Mouse (Mus musculus) lung, embryonic 15.5 days (tissue): Measurements from ENCODE around the gene Caskin1. TPM values are rescaled to one million over a fixed set of nuclear protein-coding genes. Genes with fewer than 3 reads are reported as not detected.

Experiments
- ATAC-seq: fragments of 200-750 bp; cut with Nextera tagmentation; 2 replicates; pipeline ENCODE4 v1.8.0; 2017; ENCODE audit warnings: moderate number of reproducible peaks, borderline replicate concordance; ENCODE audit not compliant: low FRiP score, low TSS enrichment; ENCODE audit errors: extremely low read depth
- H3K27ac ChIP-seq: fragments of 300-500 bp; sonication (generic); 2 replicates; pipeline ENCODE4 v1.5.1; 2015; ENCODE audit warnings: moderate library complexity, mild to moderate bottlenecking, inconsistent platforms
- H3K27me3 ChIP-seq: fragments of 300-500 bp; sonication (generic); 2 replicates; pipeline ENCODE4 v1.6.1; 2015; ENCODE audit warnings: inconsistent platforms
- H3K36me3 ChIP-seq: fragments of 300-500 bp; sonication (generic); 2 replicates; pipeline ENCODE4 v1.6.1; 2015; ENCODE audit warnings: inconsistent platforms
- H3K4me1 ChIP-seq: fragments of 300-500 bp; sonication (generic); 2 replicates; pipeline ENCODE4 v1.6.1; 2015; ENCODE audit warnings: inconsistent platforms
- H3K4me2 ChIP-seq: fragments of 300-500 bp; sonication (generic); 2 replicates; pipeline ENCODE4 v1.6.1; 2015; ENCODE audit warnings: inconsistent platforms, mild to moderate bottlenecking, moderate library complexity
- H3K4me3 ChIP-seq: fragments of 300-500 bp; sonication (generic); 2 replicates; pipeline ENCODE4 v1.5.1; 2015; ENCODE audit warnings: mild to moderate bottlenecking, inconsistent platforms
- H3K9ac ChIP-seq: fragments of 300-500 bp; sonication (generic); 2 replicates; pipeline ENCODE4 v1.6.1; 2015; ENCODE audit warnings: inconsistent platforms
- H3K9me3 ChIP-seq: fragments of 300-500 bp; sonication (generic); 2 replicates; pipeline ENCODE4 v1.6.1; 2016; ENCODE audit warnings: inconsistent platforms
- WGBS: fragments of 180-500 bp; shearing (Covaris S2); methylation state at CpG from one replicate; pipeline ENCODE4 v1.1.7; 2015; 5-methylcytosine and 5-hydroxymethylcytosine counted together
- polyA plus RNA-seq: library from polyadenylated mRNA; unstranded; fragments of >200 nt; fragmentation: Nextera tagmentation; extraction: Ambion mirVana; gene quantifications from 2 replicates; pipeline ENCODE4 v1.2.1, GENCODE M21; 2015

Caskin1 gene
- polyA plus RNA-seq, 1 experiment from 2014 or later: 1.0 TPM

- no peaks in the 10 kb centered on the region for H3K27me3 ChIP-seq
- 0 out of 2 replicates have a peak overlapping the region, but pooled peaks have one; percentile 4 for H3K9ac ChIP-seq
- 0 out of 2 replicates have a peak, but pooled peaks have one; percentile 2 for ATAC-seq
- peak overlapping the region; percentile 41 for H3K4me2 ChIP-seq
- H3K4me1 ChIP-seq: peaks cover 4% of the 10 kb centered on the region; the same call in 1 of the 2 replicates
- 25% methylated on average over 36 of the region's 36 CpGs for whole genome bisulfite sequencing
- no peak overlapping the region for H3K4me3 ChIP-seq
- H3K27ac ChIP-seq: no peak overlapping the region
- H3K36me3 ChIP-seq: peaks cover 36% of the 10 kb centered on the region
- no peaks in the 10 kb centered on the region for H3K9me3 ChIP-seq
Observed at GRCm38 (mm10) chr17:24506332-24507070, 18.1 kb downstream of the Caskin1 start.

GRCm38 (mm10) chr17:24507129-24507664, 18.8 kb downstream of the Caskin1 start:
- H3K4me3 ChIP-seq: no peak overlapping the region
- H3K9ac ChIP-seq: no peak overlapping the region
- H3K4me1 ChIP-seq: peaks cover 4% of the 10 kb centered on the region; the same call in 1 of the 2 replicates
- 0 out of 2 replicates have a peak, but pooled peaks have one; percentile 4 for ATAC-seq
- WGBS: 47% methylated on average over 19 of the region's 19 CpGs
- H3K27ac ChIP-seq: no peak overlapping the region
- no peaks in the 10 kb centered on the region for H3K27me3 ChIP-seq
- H3K4me2 ChIP-seq: no peak overlapping the region
- peaks cover 43% of the 10 kb centered on the region for H3K36me3 ChIP-seq
- H3K9me3 ChIP-seq: no peaks in the 10 kb centered on the region

- H3K4me3 ChIP-seq: no peak overlapping the region
- H3K36me3 ChIP-seq: peaks cover 43% of the 10 kb centered on the region
- WGBS: 77% methylated on average over 12 of the region's 12 CpGs
- no peak overlapping the region for H3K27ac ChIP-seq
- no peak overlapping the region for H3K4me2 ChIP-seq
- H3K4me1 ChIP-seq: peaks cover 4% of the 10 kb centered on the region; the same call in 1 of the 2 replicates
- no peak overlapping the region for H3K9ac ChIP-seq
- no peaks in the 10 kb centered on the region for H3K9me3 ChIP-seq
- ATAC-seq: no peak
- no peaks in the 10 kb centered on the region for H3K27me3 ChIP-seq
Observed at GRCm38 (mm10) chr17:24507806-24508460, 19.5 kb downstream of the Caskin1 start.

- H3K4me3 ChIP-seq: peak overlapping the region; percentile 22
- no peak for ATAC-seq
Observed at GRCm38 (mm10) chr17:24513609-24514008, 25.2 kb downstream of the Caskin1 start.

GRCm38 (mm10) chr17:24514270-24515257, 26.2 kb downstream of the Caskin1 start:
- WGBS: 77% methylated on average over 24 of the region's 24 CpGs
- H3K4me1 ChIP-seq: no peaks in the 10 kb centered on the region
- H3K27ac ChIP-seq: peak overlapping the region; percentile 76
- H3K9me3 ChIP-seq: no peaks in the 10 kb centered on the region
- peaks cover 59% of the 10 kb centered on the region for H3K36me3 ChIP-seq
- H3K4me2 ChIP-seq: peak overlapping the region; percentile 45
- H3K27me3 ChIP-seq: no peaks in the 10 kb centered on the region
- no peak for ATAC-seq
- peak overlapping the region; percentile 22 for H3K4me3 ChIP-seq
- H3K9ac ChIP-seq: peak overlapping the region; percentile 20

More at GRCm38 (mm10) chr17:24513609-24514008, 25.2 kb downstream of the Caskin1 start:
- Histone ChIP-seq H3K4me1 (no peaks in the 10 kb centered on the region), H3K4me2 (peak overlapping the region; percentile 45), H3K27ac (peak overlapping the region; percentile 76; the same call in 1 of the 2 replicates), H3K36me3 (peaks cover 66% of the 10 kb centered on the region), H3K9me3 (no peaks in the 10 kb centered on the region), H3K9ac (peak overlapping the region; percentile 20), H3K27me3 (no peaks in the 10 kb centered on the region)
- WGBS: 41% methylated on average over 5 of the region's 5 CpGs

GRCm38 (mm10) chr17:24520450-24520849, 32.0 kb downstream of the Caskin1 start:
- H3K36me3 ChIP-seq: peaks cover 24% of the 10 kb centered on the region
- H3K27ac ChIP-seq: no peak overlapping the region
- ATAC-seq: no peak
- WGBS: 73% methylated on average over 4 of the region's 4 CpGs
- H3K9ac ChIP-seq: no peak overlapping the region
- H3K9me3 ChIP-seq: no peaks in the 10 kb centered on the region
- H3K4me2 ChIP-seq: no peak overlapping the region
- peaks cover 7% of the 10 kb centered on the region for H3K4me1 ChIP-seq
- no peaks in the 10 kb centered on the region for H3K27me3 ChIP-seq
- no peak overlapping the region for H3K4me3 ChIP-seq

- 0 out of 2 replicates have a peak overlapping the region, but pooled peaks have one; percentile 14 for H3K9ac ChIP-seq
- no peak overlapping the region for H3K4me3 ChIP-seq
- no peak overlapping the region for H3K4me2 ChIP-seq
- WGBS: 54% methylated on average over 2 of the region's 2 CpGs
- H3K36me3 ChIP-seq: 0 out of 2 replicates have a peak, but pooled peaks cover 4% of the 10 kb centered on the region
- peaks cover 33% of the 10 kb centered on the region for H3K4me1 ChIP-seq
- no peak overlapping the region for H3K27ac ChIP-seq
- H3K9me3 ChIP-seq: no peaks in the 10 kb centered on the region
- H3K27me3 ChIP-seq: no peaks in the 10 kb centered on the region
- ATAC-seq: no peak
Observed at GRCm38 (mm10) chr17:24524734-24525133, 36.3 kb downstream of the Caskin1 start.

- Histone ChIP-seq H3K27ac (peak overlapping the region; percentile 79), H3K4me1 (peaks cover 46% of the 10 kb centered on the region), H3K4me3 (peak overlapping the region; percentile 87), H3K36me3 (peaks cover 6% of the 10 kb centered on the region; the same call in 1 of the 2 replicates), H3K9ac (peak overlapping the region; percentile 84), H3K9me3 (no peaks in the 10 kb centered on the region), H3K4me2 (peak overlapping the region; percentile 64), H3K27me3 (no peaks in the 10 kb centered on the region)
- peak; percentile 1; the same call in 1 of the 2 replicates for ATAC-seq
- WGBS: 0% methylated on average over 19 of the region's 19 CpGs
Observed at GRCm38 (mm10) chr17:24527315-24527714, 38.9 kb downstream of the Caskin1 start.

- Histone ChIP-seq H3K4me1 (peaks cover 51% of the 10 kb centered on the region), H3K27ac (peak within 1 kb of the TSS; percentile 79), H3K9me3 (no peaks in the 10 kb centered on the region), H3K27me3 (no peaks in the 10 kb centered on the region), H3K4me3 (peak within 1 kb of the TSS; percentile 87), H3K4me2 (peak within 1 kb of the TSS; percentile 64), H3K9ac (peak within 1 kb of the TSS; percentile 84), H3K36me3 (peaks cover 6% of the 10 kb centered on the region; the same call in 1 of the 2 replicates)
- under 1% methylated on average over 40 of the region's 40 CpGs for WGBS
- ATAC-seq: peak; percentile 97
Observed at GRCm38 (mm10) chr17:24527723-24528559, 39.5 kb downstream of the Caskin1 start, which contains the start of gene Traf7. Gene Traf7, minus strand, starts transcription at chr17:24527938.

- peak overlapping the region; percentile 72 for H3K27ac ChIP-seq
- no peak for ATAC-seq
- H3K27me3 ChIP-seq: no peaks in the 10 kb centered on the region
- 0% methylated on average over 8 of the region's 8 CpGs for WGBS
- peak overlapping the region; percentile 79 for H3K9ac ChIP-seq
- H3K4me2 ChIP-seq: peak overlapping the region; percentile 63
- peaks cover 57% of the 10 kb centered on the region for H3K4me1 ChIP-seq
- H3K4me3 ChIP-seq: peak overlapping the region; percentile 87
- no peaks in the 10 kb centered on the region for H3K9me3 ChIP-seq
- peaks cover 6% of the 10 kb centered on the region; the same call in 1 of the 2 replicates for H3K36me3 ChIP-seq
Observed at GRCm38 (mm10) chr17:24528560-24528918, 40.1 kb downstream of the Caskin1 start.
